Mouse (Mus musculus): ENCODE results near the gene Rbm4b.
"Not testable (repeated sequence)": the region's sequence is repeated elsewhere in the genome, so short reads cannot be mapped to it uniquely, and the experiment has no call there.

Rbm4b gene

DNA sequence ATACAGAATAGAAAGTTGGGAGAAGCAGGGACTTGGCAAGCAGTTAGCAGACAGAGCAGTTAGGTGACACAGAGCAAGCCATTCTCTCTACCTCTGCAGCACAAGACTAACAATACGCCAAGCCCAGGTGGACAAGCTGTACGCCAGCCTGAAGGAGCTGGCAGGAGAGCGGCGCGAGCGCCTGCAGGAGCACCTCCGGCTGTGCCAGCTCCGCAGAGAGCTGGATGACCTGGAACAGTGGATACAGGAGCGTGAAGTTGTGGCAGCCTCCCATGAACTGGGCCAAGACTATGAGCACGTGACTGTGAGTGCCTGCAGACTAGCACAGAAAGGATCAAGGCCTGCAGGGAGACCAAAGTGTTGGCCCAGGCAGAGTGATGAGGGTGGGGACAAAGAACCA is 10.6 kb upstream of the Rbm4b start:
- DNase-seq, result peak; percentile 43 to 51

GRCm38 (mm10) chr19:4746611-4747010 is 9.7 kb upstream of the Rbm4b start:
- peak; percentile 85 to 91 for DNase-seq

DNA sequence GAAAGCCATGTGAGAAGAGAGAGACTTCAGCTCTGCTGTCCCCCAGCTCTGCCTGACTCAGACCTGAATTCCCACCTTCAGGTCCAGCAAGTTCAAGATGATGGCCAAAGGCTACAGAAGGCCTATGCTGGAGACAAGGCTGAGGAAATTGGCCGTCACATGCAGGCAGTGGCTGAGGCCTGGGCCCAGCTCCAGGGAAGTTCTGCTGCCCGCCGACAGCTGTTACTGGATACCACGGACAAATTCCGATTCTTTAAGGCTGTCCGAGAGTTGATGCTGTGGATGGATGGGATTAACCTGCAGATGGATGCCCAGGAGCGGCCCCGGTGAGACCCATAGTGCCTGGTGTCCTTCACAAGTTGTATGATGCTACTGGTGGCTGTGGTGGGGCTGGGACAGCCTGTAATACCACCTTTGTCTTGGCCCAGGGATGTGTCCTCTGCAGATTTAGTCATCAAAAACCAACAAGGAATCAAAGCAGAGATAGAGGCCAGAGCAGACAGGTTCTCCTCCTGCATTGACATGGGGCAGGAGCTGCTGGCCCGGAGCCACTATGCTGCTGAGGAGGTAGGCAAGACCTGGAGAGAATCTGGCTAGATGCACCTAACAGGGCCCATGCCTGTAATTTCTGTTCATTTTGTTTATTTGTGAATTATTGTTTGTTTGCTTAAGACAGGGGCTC is 8.5 kb upstream of the Rbm4b start:
- DNase-seq, result peak; percentile 50 to 63

DNA sequence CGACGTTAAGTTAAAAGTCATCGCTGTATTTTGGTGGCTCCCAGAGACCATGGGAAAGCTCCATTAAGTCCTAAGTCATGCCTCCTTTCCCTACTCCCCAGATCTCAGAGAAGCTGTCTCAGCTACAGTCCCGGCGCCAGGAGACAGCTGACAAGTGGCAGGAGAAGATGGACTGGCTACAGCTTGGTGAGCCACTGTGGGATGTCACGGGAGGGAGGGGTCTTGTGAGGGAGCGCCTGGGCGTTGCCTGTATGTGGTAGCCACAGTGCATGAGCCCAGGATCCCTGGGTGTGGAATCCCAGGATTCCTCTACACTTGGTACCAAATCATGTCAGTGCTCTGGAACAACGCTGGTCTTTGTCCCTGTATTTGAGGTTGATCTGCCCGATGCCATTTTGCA is 7.8 kb upstream of the Rbm4b start:
- no peak for DNase-seq

DNA sequence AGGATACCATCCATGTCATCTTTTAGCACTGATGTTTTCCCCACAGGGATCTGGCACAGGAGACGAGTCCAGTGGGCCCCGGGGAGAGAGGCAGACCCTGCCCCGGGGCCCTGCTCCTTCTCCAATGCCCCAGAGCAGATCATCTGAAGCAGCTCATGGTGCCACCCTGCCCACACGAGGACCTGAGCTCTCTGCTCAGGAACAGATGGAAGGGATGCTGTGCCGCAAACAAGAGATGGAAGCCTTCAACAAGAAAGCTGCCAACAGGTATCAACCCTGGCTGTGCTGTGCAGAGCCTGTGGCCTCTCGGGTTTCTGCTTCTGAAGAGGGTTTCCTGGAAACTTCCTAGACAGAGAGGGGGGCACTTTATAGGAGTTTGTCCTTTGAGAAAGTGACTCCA is 6.3 kb upstream of the Rbm4b start:
- peak in 1 of 2 experiments; percentile 30 for DNase-seq

DNA sequence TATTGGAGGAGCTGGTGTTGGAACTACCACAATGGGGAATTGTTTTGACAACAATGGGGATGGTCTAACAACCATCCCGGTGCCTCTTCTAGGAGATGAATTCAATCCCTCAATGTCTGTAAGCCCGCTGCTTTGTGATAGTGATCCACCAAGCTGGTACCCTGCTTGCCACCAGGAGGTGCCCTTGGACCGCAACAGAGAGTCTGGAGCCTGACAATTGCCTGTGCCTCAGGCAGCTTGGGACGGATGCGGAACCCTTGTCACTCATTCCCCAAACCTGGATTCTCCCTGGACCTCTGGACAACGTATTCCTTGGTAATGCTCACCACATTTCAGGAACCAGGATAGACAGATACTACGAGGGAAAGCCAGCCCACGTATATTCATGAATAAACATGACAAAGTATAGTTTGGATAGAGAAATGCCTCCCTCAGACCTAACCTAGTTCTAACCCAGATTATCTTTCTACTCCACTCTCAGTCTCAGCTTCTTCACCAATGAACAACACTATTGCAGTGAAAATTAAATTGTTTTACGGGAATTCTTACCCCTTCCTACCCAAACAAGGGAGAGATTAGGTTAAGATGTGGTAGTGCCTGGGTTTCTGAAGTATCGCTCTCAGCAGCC is 618 bp upstream of the Rbm4b start:
- peak; percentile 95 to 96 for DNase-seq

GRCm38 (mm10) chr19:4756921-4757320 is 624 bp downstream of the Rbm4b start:
- no peak for DNase-seq

GRCm38 (mm10) chr19:4760544-4760943 is 4.2 kb downstream of the Rbm4b start:
- not testable (repeated sequence) for DNase-seq

DNA sequence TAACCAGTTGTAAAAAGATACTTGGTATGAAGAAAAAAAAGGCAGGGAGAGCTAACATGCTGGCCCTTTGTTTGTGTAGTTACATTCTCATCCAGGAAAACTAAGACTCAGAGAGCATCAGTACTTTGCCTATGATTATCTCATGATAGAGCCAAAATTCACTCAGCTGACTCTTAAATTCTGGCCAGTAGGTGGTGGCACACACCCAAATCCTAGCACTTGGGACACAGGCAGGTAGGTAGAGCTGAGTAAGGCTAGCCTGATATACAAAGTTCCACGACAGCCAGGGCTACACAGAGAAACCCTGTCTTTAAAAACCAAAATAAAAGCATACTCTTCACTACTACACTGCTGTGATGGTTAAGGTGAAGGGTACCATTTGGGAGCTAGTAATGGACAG is 6.6 kb downstream of the Rbm4b start:
- DNase-seq, result peak; percentile 68 to 70

GRCm38 (mm10) chr19:4767507-4768148 is 11.3 kb downstream of the Rbm4b start:
- DNase-seq, result no peak

GRCm38 (mm10) chr19:4772785-4773184 is 16.5 kb downstream of the Rbm4b start:
- no peak for DNase-seq

GRCm38 (mm10) chr19:4782891-4783290 is 26.6 kb downstream of the Rbm4b start:
- no peak for DNase-seq

DNA sequence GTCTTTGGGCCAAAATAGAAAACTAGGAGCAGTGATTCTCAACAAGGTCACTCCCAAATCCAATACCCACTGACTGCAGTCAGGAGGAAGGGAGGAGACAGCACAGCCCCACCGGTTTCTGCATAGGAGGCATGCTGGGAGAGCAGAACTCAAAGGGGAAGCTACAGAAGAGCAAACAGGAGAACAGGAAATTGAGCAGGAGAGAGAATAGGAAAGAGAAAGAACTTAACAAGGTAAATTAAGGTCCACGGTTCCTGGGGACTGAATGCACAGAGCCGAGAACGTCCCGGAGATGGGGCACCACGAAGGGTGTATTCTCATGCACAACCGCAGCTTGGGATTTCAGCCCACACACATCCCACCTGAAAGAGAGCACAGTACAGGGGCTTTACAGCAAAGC is 28.9 kb downstream of the Rbm4b start:
- no peak for DNase-seq

GRCm38 (mm10) chr19:4786313-4786712 is 30.0 kb downstream of the Rbm4b start:
- no peak for DNase-seq

GRCm38 (mm10) chr19:4793281-4793830 is 37.1 kb downstream of the Rbm4b start:
- DNase-seq, result no peak

GRCm38 (mm10) chr19:4793831-4794422 is 37.6 kb downstream of the Rbm4b start, which contains the start of gene Rbm4:
Gene Rbm4, minus strand, starts transcription at chr19:4793901.
- peak; percentile 99 for DNase-seq

- DNase-seq, result no peak
Observed at GRCm38 (mm10) chr19:4795929-4796328, 39.6 kb downstream of the Rbm4b start.

DNA sequence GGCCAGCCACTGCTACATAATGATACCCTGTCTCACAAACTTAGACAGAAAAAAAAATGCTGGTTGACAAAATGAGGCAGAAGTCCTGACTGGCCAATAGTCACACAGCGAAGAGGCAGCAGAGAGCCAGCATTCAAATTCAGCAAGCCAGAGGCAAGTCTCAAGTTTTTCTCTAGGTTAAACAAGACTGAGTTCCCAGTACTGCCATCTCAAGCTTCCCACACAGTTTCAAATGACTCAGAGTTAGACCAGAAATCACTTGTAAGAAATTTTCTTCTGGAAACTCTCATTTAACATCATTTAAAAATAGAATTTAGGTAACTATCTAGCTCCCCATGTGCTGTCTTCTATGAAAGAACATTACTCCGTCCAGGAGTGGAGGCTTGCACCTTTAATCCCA is 41.5 kb downstream of the Rbm4b start:
- no peak for DNase-seq

GRCm38 (mm10) chr19:4799083-4799482 is 42.8 kb downstream of the Rbm4b start:
- DNase-seq, result no peak

DNA sequence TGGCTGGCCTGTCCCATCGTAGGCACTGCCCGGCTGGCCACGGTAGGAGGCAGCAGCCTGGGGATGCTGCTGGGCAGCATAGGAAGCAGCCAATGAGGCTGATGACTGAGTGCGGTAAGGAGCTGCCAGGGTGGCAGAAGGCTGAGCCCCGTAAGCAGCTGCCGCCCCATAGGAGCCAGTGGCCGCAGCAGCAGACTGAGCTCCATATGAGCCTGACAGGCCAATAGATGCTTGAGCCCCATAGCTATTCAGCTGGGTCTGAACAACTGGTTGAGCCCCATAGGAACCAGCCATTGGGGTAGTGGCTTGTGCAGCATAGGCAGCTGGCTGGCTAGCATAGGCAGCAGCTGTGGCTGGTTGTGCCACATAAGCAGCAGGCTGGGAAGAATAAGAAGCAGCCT is 46.4 kb downstream of the Rbm4b start:
- DNase-seq, result peak; percentile 50 to 58

DNA sequence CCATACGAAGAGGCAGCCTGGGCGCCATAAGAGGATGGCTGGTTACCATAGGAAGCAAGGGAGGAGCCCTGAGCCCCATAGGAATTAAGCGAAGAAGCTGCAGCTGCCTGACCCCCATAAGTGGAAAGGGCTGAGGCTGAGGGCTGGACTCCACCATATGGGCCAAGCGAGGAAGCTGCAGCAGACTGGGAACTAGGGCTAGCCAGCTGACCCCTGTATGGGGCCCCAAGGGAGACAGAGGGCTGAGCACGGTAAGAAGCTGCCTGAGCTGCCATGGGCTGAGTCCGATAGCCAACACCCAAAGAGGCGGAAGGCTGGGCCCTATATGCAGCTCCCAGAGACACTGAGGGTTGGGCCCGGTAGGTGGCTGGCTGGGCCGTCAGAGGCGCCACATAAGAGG is 47.0 kb downstream of the Rbm4b start:
- DNase-seq, result no peak

DNA sequence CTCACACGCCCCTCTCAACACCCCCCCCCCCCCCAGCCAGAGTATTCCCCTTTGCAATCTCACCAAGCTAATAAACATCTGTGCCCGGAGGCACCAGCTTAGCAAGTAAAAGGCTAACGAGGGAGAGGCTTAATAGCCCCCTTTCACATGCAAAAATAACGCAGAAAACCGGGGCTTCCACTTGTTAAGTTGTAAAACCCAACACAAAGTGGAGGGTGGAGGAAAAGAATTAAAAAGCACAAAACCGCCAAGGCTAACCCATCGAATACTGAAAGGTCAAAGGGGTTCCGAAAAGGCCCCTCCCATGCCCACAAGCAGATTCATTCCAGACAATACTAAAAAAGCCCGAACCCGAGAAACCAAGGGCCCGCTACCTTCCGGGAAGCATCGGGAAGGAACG is 54.0 kb downstream of the Rbm4b start:
- no peak for DNase-seq

DNA sequence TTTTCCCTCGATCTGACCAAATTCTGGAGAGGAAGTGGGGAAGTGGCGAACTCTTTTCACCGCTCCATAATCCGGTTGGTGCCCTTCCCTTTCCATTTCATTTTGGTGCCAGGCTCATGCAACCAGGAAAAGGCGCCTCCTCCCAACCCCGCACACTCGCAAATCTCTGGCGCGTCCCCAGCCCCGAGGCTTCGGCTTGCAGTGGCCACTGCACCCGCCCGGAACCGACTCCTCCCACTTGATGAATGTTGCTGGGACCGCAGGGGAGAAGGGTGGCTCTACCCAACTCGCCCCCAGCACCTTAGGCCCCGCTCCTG is 54.4 kb downstream of the Rbm4b start:
- DNase-seq, result peak in 1 of 2 experiments; percentile 87
